Comparison of ENCODE assay signal across 8 mouse cellular contexts in the genomic region with DNA sequence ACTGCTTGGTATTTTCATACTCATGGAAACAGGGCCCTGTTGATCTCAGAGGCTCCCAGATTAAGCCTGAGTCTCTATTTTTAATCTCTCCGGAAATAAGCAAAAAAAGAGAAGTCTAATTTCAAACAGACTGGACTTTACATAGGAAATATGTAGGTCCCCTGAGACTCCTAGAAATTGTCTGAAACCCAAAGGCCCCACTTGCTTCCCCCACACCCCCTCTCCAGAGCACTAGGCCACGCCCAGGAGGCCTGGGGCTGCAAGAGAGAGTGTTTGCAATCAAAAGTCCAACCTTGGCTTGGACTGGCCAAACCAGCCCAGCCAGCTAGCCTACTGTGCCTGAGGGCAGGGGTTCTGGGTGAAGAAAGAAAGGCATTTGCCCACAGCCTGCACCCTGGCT.
A peak's percentile ranks its signal among the peaks of the same experiment; 100 is the strongest.
DNase-seq lines count a peak whose midpoint lies in the region; ATAC-seq and TF ChIP-seq lines count a peak whose summit lies in the region.

No protein-coding gene starts in this region.

- ATAC-seq in forebrain, embryonic 11.5 days (replicated peaks; ENCODE audit: low FRiP score): no peak
- 0 out of 2 replicates have a peak, but pooled peaks have one; percentile 58 for ATAC-seq in intestine, embryonic 14.5 days (replicated peaks; ENCODE audit: low FRiP score, low TSS enrichment, low read depth)
- ATAC-seq in erythroblast, adult 5-6 weeks (replicated peaks; ENCODE audit: low FRiP score, poor library complexity, severe bottlenecking): no peak

- TF ChIP-seq POLR2A in bone marrow, adult 2 months (IDR thresholded peaks at IDR 0.05; ENCODE audit: borderline replicate concordance, control insufficient read depth, low read depth, low read length): no peak

- no peak for TF ChIP-seq CTCF in bone marrow, adult 2 months (IDR thresholded peaks at IDR 0.05; ENCODE audit: control insufficient read depth, insufficient read depth, low read length)

- H3K36me3 ChIP-seq in forebrain, embryonic 10.5 days (replicated peaks): no peaks in the 10 kb centered on the region
- H3K36me3 ChIP-seq in forebrain, embryonic 11.5 days (ENCODE audit: control insufficient read depth, insufficient read depth, low read length): no peaks in the 10 kb centered on the region
- H3K36me3 ChIP-seq in intestine, embryonic 14.5 days (ENCODE audit: control insufficient read depth, insufficient read depth, low read length): no peaks in the 10 kb centered on the region

- H3K27ac ChIP-seq in forebrain, embryonic 10.5 days: peak overlapping the region; percentile 67
- H3K27ac ChIP-seq in forebrain, embryonic 11.5 days (ENCODE audit: low read depth, low read length): no peak overlapping the region
- peak overlapping the region; percentile 51; the same call in 1 of the 2 replicates for H3K27ac ChIP-seq in bone marrow, adult 2 months (ENCODE audit: control insufficient read depth, insufficient read depth, low read depth, low read length, poor library complexity)
- peak overlapping the region; percentile 20; the same call in 1 of the 2 replicates for H3K27ac ChIP-seq in intestine, embryonic 14.5 days (ENCODE audit: low read depth)

- WGBS in forebrain, embryonic 10.5 days: 70% methylated on average over 2 of the region's 2 CpGs
- WGBS in forebrain, embryonic 11.5 days: 88% methylated on average over 2 of the region's 2 CpGs
- 5% methylated on average over 2 of the region's 2 CpGs for WGBS in bone marrow, adult 2 months
- WGBS in intestine, embryonic 14.5 days: 60% methylated on average over 2 of the region's 2 CpGs

- no peak overlapping the region for H3K4me2 ChIP-seq in forebrain, embryonic 11.5 days (ENCODE audit: low read depth, low read length, severe bottlenecking)
- H3K4me2 ChIP-seq in intestine, embryonic 14.5 days (ENCODE audit: low read length): no peak overlapping the region

- no peaks in the 10 kb centered on the region for H3K9me3 ChIP-seq in forebrain, embryonic 10.5 days
- H3K9me3 ChIP-seq in forebrain, embryonic 11.5 days (ENCODE audit: control insufficient read depth, low read length): no peaks in the 10 kb centered on the region
- no peaks in the 10 kb centered on the region for H3K9me3 ChIP-seq in intestine, embryonic 14.5 days (ENCODE audit: control insufficient read depth, low read length)

- no peak overlapping the region for H3K9ac ChIP-seq in forebrain, embryonic 11.5 days (ENCODE audit: low read length)
- H3K9ac ChIP-seq in intestine, embryonic 14.5 days (ENCODE audit: low read length): no peak overlapping the region

- no peak for DNase-seq in forebrain, embryonic 10.5 days (ENCODE audit: extremely low spot score, low spot score)
- DNase-seq in forebrain, embryonic 11.5 days (ENCODE audit: low spot score): no peak
- peak; percentile 63 for DNase-seq in intestine, embryonic 14.5 days (ENCODE audit: low spot score)
- peak; percentile 76 to 82 for DNase-seq in lung, adult 18-20 months
- no peak for DNase-seq in thymus, postnatal 0 days (ENCODE audit: low spot score)
- DNase-seq in right cerebral cortex, adult 18-20 months: no peak

- H3K4me3 ChIP-seq in forebrain, embryonic 10.5 days: no peak overlapping the region
- no peak overlapping the region for H3K4me3 ChIP-seq in forebrain, embryonic 11.5 days (ENCODE audit: low read depth, low read length)
- no peak overlapping the region for H3K4me3 ChIP-seq in bone marrow, adult 2 months (replicated peaks; ENCODE audit: control insufficient read depth, low read depth, low read length)
- H3K4me3 ChIP-seq in intestine, embryonic 14.5 days (ENCODE audit: low read depth, low read length): no peak overlapping the region

- H3K27me3 ChIP-seq in forebrain, embryonic 10.5 days (ENCODE audit: poor library complexity, severe bottlenecking): no peaks in the 10 kb centered on the region
- H3K27me3 ChIP-seq in forebrain, embryonic 11.5 days (ENCODE audit: control insufficient read depth, insufficient read depth, low read length): no peaks in the 10 kb centered on the region
- H3K27me3 ChIP-seq in intestine, embryonic 14.5 days (replicated peaks; ENCODE audit: control insufficient read depth, insufficient read depth, low read length): no peaks in the 10 kb centered on the region

- H3K4me1 ChIP-seq in forebrain, embryonic 10.5 days: peaks cover 17% of the 10 kb centered on the region
- no peaks in the 10 kb centered on the region; the same call in 1 of the 2 replicates for H3K4me1 ChIP-seq in forebrain, embryonic 11.5 days (replicated peaks; ENCODE audit: control insufficient read depth, insufficient read depth, low read length)
- H3K4me1 ChIP-seq in bone marrow, adult 2 months (ENCODE audit: control insufficient read depth, insufficient read depth, low read length): peaks cover 2% of the 10 kb centered on the region; the same call in 1 of the 2 replicates
- H3K4me1 ChIP-seq in intestine, embryonic 14.5 days (replicated peaks; ENCODE audit: control insufficient read depth, insufficient read depth, low read length): peaks cover 20% of the 10 kb centered on the region

Comparison
In these comparisons a context has a peak if more than half of its experiments do, and no peak if none do; other contexts are left out.
1. DNase-seq: peak in intestine, embryonic 14.5 days (single experiment) and lung, adult 18-20 months (2 of 2); none in forebrain, embryonic 10.5 days (single experiment), forebrain, embryonic 11.5 days (single experiment), thymus, postnatal 0 days (single experiment) and right cerebral cortex, adult 18-20 months (single experiment).